Comparison of ENCODE assay signal across 28 mouse cellular contexts in genomic region chr1:97958759-97959158, GRCm38 (mm10).
"Had no signal": no experiment of that assay in that cellular context is flagged by ENCODE, and none has a peak within 500 bp of the region (broad histone marks: within the 10 kb centered on the region; RNA-seq: fewer than 3 reads in every experiment).

No protein-coding gene starts in this region.

- ATAC-seq: forebrain, embryonic 13.5 days; forebrain, embryonic 14.5 days; forebrain, embryonic 15.5 days; forebrain, embryonic 16.5 days; forebrain, postnatal 0 days had no signal

- H3K27me3 ChIP-seq: embryonic facial prominence, embryonic 12.5 days; embryonic facial prominence, embryonic 13.5 days; embryonic facial prominence, embryonic 15.5 days; forebrain, embryonic 12.5 days; forebrain, embryonic 13.5 days; forebrain, embryonic 15.5 days had no signal

- H3K4me2 ChIP-seq: embryonic facial prominence, embryonic 12.5 days; embryonic facial prominence, embryonic 13.5 days; embryonic facial prominence, embryonic 15.5 days; forebrain, embryonic 12.5 days; forebrain, embryonic 13.5 days; forebrain, embryonic 15.5 days had no signal

- H3K9me3 ChIP-seq: embryonic facial prominence, embryonic 10.5 days; embryonic facial prominence, embryonic 12.5 days; embryonic facial prominence, embryonic 13.5 days; embryonic facial prominence, embryonic 15.5 days; forebrain, embryonic 10.5 days; forebrain, embryonic 12.5 days; forebrain, embryonic 13.5 days; forebrain, embryonic 15.5 days had no signal

- DNase-seq: cerebellum, adult 8-10 months; cerebellum, adult 9-10 months; cerebellum, adult 9-11 months; cerebellum, postnatal 10 days; cerebellum, postnatal 14 days; cerebellum, postnatal 25 days; cerebellum, postnatal 36 days; embryo, embryonic 11 days; forebrain, postnatal 0 days; gastrocnemius, adult 2 months; gastrocnemius, postnatal 10 days; gastrocnemius, postnatal 14 days; gastrocnemius, postnatal 25 days; gastrocnemius, postnatal 36 days; heart, adult 11 months; heart, adult 18-20 months; heart, adult 2 months had no signal

- H3K9ac ChIP-seq: embryonic facial prominence, embryonic 12.5 days; embryonic facial prominence, embryonic 13.5 days; embryonic facial prominence, embryonic 15.5 days; forebrain, embryonic 12.5 days; forebrain, embryonic 13.5 days; forebrain, embryonic 15.5 days; forebrain, postnatal 0 days had no signal

- H3K4me1 ChIP-seq: embryonic facial prominence, embryonic 10.5 days; embryonic facial prominence, embryonic 12.5 days; embryonic facial prominence, embryonic 13.5 days; embryonic facial prominence, embryonic 15.5 days; forebrain, embryonic 10.5 days; forebrain, embryonic 12.5 days; forebrain, embryonic 13.5 days; forebrain, embryonic 15.5 days had no signal

- H3K4me3 ChIP-seq: embryonic facial prominence, embryonic 10.5 days; embryonic facial prominence, embryonic 12.5 days; embryonic facial prominence, embryonic 13.5 days; embryonic facial prominence, embryonic 15.5 days; erythroblast, embryonic 14.5 days; forebrain, embryonic 10.5 days; forebrain, embryonic 12.5 days; forebrain, embryonic 13.5 days; forebrain, embryonic 15.5 days; gastrocnemius, adult 2 months; heart, adult 2 months had no signal

- H3K27ac ChIP-seq: embryonic facial prominence, embryonic 10.5 days; embryonic facial prominence, embryonic 12.5 days; embryonic facial prominence, embryonic 13.5 days; embryonic facial prominence, embryonic 15.5 days; forebrain, embryonic 10.5 days; forebrain, embryonic 12.5 days; forebrain, embryonic 13.5 days; forebrain, embryonic 15.5 days; heart, adult 2 months had no signal

- H3K36me3 ChIP-seq: embryonic facial prominence, embryonic 10.5 days; embryonic facial prominence, embryonic 12.5 days; embryonic facial prominence, embryonic 13.5 days; embryonic facial prominence, embryonic 15.5 days; forebrain, embryonic 10.5 days; forebrain, embryonic 12.5 days; forebrain, embryonic 15.5 days had no signal
